Comparison of ENCODE assay signal across 11 mouse cellular contexts in the genomic region with DNA sequence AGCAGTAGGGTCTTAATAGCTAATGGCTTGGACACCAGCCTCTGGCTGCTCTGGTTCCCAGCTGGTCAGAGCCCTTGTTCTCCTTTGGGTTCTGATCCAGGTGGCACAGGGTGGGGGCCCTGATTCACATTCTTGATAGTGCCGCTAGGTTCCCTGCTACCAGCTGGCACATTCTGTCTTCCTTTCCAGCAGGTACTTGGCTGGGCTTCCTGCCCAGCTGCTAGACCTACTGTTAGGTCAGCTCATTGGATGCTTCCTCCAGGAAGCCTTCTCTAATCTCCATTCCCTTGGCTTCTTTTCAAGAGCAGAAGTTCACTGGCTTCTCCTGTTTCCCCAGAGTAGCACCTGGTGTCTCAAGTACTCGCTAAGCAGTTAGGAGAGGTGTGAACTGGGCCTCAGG. TPM values are rescaled to one million over a fixed set of nuclear protein-coding genes. Genes with fewer than 3 reads are reported as not detected.
DNase-seq lines count a peak whose midpoint lies in the region; ATAC-seq and TF ChIP-seq lines count a peak whose summit lies in the region.
"Had no signal": no experiment of that assay in that cellular context is flagged by ENCODE, and none has a peak within 500 bp of the region (broad histone marks: within the 10 kb centered on the region; RNA-seq: fewer than 3 reads in every experiment).

No protein-coding gene starts in this region.

- H3K4me1 ChIP-seq in lung, embryonic 14.5 days (ENCODE audit: insufficient read depth) = peaks cover 17% of the 10 kb centered on the region
- H3K4me1 ChIP-seq in stomach, embryonic 15.5 days = peaks cover 29% of the 10 kb centered on the region
- 0 out of 2 replicates have a peak, but pooled peaks cover 6% of the 10 kb centered on the region for H3K4me1 ChIP-seq in hindbrain, embryonic 11.5 days (replicated peaks; ENCODE audit: control insufficient read depth, insufficient read depth, low read length)
- H3K4me1 ChIP-seq: megakaryocyte, embryonic 14.5 days had no signal

- WGBS in lung, embryonic 14.5 days = 59% methylated on average over 2 of the region's 2 CpGs
- 58% methylated on average over 2 of the region's 2 CpGs for whole genome bisulfite sequencing in stomach, embryonic 15.5 days
- 91% methylated on average over 2 of the region's 2 CpGs for WGBS in hindbrain, embryonic 11.5 days

- H3K9me3 ChIP-seq in lung, embryonic 14.5 days (ENCODE audit: low read depth, low read length) = no peaks in the 10 kb centered on the region
- H3K9me3 ChIP-seq in stomach, embryonic 15.5 days = no peaks in the 10 kb centered on the region
- H3K9me3 ChIP-seq in hindbrain, embryonic 11.5 days (ENCODE audit: control insufficient read depth, low read length) = no peaks in the 10 kb centered on the region

- no peak overlapping the region for H3K4me2 ChIP-seq in lung, embryonic 14.5 days
- no peak overlapping the region for H3K4me2 ChIP-seq in stomach, embryonic 15.5 days
- H3K4me2 ChIP-seq in hindbrain, embryonic 11.5 days (replicated peaks; ENCODE audit: low read depth, low read length) = no peak overlapping the region

- H3K27ac ChIP-seq in lung, embryonic 14.5 days (ENCODE audit: low read depth) = peak overlapping the region; percentile 75; the same call in 1 of the 2 replicates
- H3K27ac ChIP-seq in stomach, embryonic 15.5 days = peak overlapping the region; percentile 57; the same call in 1 of the 2 replicates
- H3K27ac ChIP-seq in hindbrain, embryonic 11.5 days (ENCODE audit: low read depth, low read length) = no peak overlapping the region

- H3K27me3 ChIP-seq in lung, embryonic 14.5 days (ENCODE audit: insufficient read depth, low read length) = no peaks in the 10 kb centered on the region
- no peaks in the 10 kb centered on the region for H3K27me3 ChIP-seq in stomach, embryonic 15.5 days (replicated peaks)
- no peaks in the 10 kb centered on the region for H3K27me3 ChIP-seq in hindbrain, embryonic 11.5 days (ENCODE audit: control insufficient read depth, insufficient read depth, low read length)

- H3K4me3 ChIP-seq in lung, embryonic 14.5 days (ENCODE audit: low read depth, low read length) = no peak overlapping the region
- H3K4me3 ChIP-seq in stomach, embryonic 15.5 days (replicated peaks) = no peak overlapping the region
- H3K4me3 ChIP-seq in hindbrain, embryonic 11.5 days (ENCODE audit: low read depth, low read length) = no peak overlapping the region
- H3K4me3 ChIP-seq: erythroblast, embryonic 14.5 days; megakaryocyte, embryonic 14.5 days had no signal

- no peak for ATAC-seq in lung, embryonic 14.5 days (ENCODE audit: insufficient read depth)
- ATAC-seq in stomach, embryonic 15.5 days (ENCODE audit: insufficient read depth, low FRiP score, low read depth) = no peak
- no peak for ATAC-seq in granulocyte monocyte progenitor cell, adult 5-6 weeks (replicated peaks; ENCODE audit: poor library complexity, severe bottlenecking)
- ATAC-seq in hindbrain, embryonic 11.5 days (ENCODE audit: low FRiP score) = no peak
- ATAC-seq: activated CD4-positive, CD25-positive, alpha-beta regulatory T cell, adult 4 months had no signal

- DNase-seq in lung, embryonic 14.5 days = no peak
- no peak for DNase-seq in lung, postnatal 10 days
- DNase-seq in cerebellum, adult 9-10 months = peak; percentile 65
- DNase-seq in kidney, adult 8-10 months = peak; percentile 71
- no peak for DNase-seq in hindbrain, embryonic 11.5 days (ENCODE audit: low spot score)
- DNase-seq: right cerebral cortex, adult 18-20 months had no signal

- H3K9ac ChIP-seq in lung, embryonic 14.5 days = no peak overlapping the region
- H3K9ac ChIP-seq in stomach, embryonic 15.5 days = no peak overlapping the region
- H3K9ac ChIP-seq in hindbrain, embryonic 11.5 days (ENCODE audit: low read depth, low read length) = no peak overlapping the region

- no peaks in the 10 kb centered on the region for H3K36me3 ChIP-seq in lung, embryonic 14.5 days (ENCODE audit: insufficient read depth)
- H3K36me3 ChIP-seq in stomach, embryonic 15.5 days = no peaks in the 10 kb centered on the region
- no peaks in the 10 kb centered on the region for H3K36me3 ChIP-seq in hindbrain, embryonic 11.5 days (ENCODE audit: control insufficient read depth, insufficient read depth, low read length)

- no peak for TF ChIP-seq CTCF in lung, embryonic 14.5 days (IDR thresholded peaks at IDR 0.05; ENCODE audit: low read depth)

RNA-seq across cellular contexts. Expression of a gene that starts 17.3 kb away (rescaled TPM):
- 85.3 and 89.8 TPM in 2 replicates for polyA plus RNA-seq in lung, embryonic 14.5 days (2014; fragmentation: Nextera tagmentation; extraction: Ambion mirVana)
- 163 and 189 TPM in 2 replicates for polyA plus RNA-seq in stomach, embryonic 15.5 days (2015; fragmentation: Nextera tagmentation; extraction: Ambion mirVana)
- total RNA-seq in granulocyte monocyte progenitor cell, adult 5-6 weeks (2014; fragmentation: Nextera tagmentation) = 1.1 and 4.6 TPM in 2 replicates
- total RNA-seq in granulocyte monocyte progenitor cell, adult 5-6 weeks (2017) = 0.88 and 1.6 TPM in 2 replicates
- polyA plus RNA-seq in hindbrain, embryonic 11.5 days (2014; fragmentation: Nextera tagmentation; extraction: Ambion mirVana) = 6.0 and 6.7 TPM in 2 replicates
- polyA plus RNA-seq: erythroblast, embryonic 14.5 days had no signal

RNA-seq across cellular contexts. Expression of a gene that starts 47.2 kb away (rescaled TPM):
- polyA plus RNA-seq in lung, embryonic 14.5 days (2014; fragmentation: Nextera tagmentation; extraction: Ambion mirVana) = 10.1 and 11.4 TPM in 2 replicates
- 11.0 and 48.1 TPM in 2 replicates for polyA plus RNA-seq in stomach, embryonic 15.5 days (2015; fragmentation: Nextera tagmentation; extraction: Ambion mirVana)
- 29.2 and 30.2 TPM in 2 replicates for total RNA-seq in granulocyte monocyte progenitor cell, adult 5-6 weeks (2014; fragmentation: Nextera tagmentation)
- 8.2 and 10.8 TPM in 2 replicates for total RNA-seq in granulocyte monocyte progenitor cell, adult 5-6 weeks (2017)
- polyA plus RNA-seq in hindbrain, embryonic 11.5 days (2014; fragmentation: Nextera tagmentation; extraction: Ambion mirVana) = 3.7 and 4.8 TPM in 2 replicates

Comparison
In these comparisons a context has a peak if more than half of its experiments do, and no peak if none do; other contexts are left out.
1. DNase-seq: peak in cerebellum, adult 9-10 months (single experiment) and kidney, adult 8-10 months (2 of 2); none in lung, embryonic 14.5 days (single experiment), lung, postnatal 10 days (single experiment) and hindbrain, embryonic 11.5 days (single experiment).
2. RNA of a gene that starts 17.3 kb away (polyA plus RNA-seq): 163 to 189 TPM in stomach, embryonic 15.5 days and 85.3 to 89.8 TPM in lung, embryonic 14.5 days; 6.0 to 6.7 TPM in hindbrain, embryonic 11.5 days; every median in the first group is over 10 times any median in the second.